16 mouse cellular contexts compared by ENCODE assay signal in the genomic region with DNA sequence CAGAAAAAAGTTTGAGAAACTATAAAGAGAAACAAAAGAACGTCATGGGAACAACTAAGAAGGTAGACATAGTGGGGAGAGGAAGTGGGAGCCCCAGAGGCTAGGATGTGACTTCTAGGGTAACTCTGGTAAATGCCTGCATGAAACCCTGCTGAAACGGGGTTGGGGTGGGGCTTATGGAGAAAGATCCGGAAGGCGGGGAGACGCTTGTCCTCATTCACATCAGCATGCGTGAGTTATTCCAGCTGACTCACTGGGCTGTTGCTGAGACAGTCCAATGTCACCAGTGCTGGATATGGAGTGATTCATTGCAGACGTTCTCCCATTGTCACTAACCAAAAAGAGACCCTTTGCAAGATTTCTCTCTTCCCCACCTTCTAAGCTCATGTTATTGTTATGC.
DNase-seq lines count a peak whose midpoint lies in the region; ATAC-seq lines count a peak whose summit lies in the region.
"Had no signal": no experiment of that assay in that cellular context is flagged by ENCODE, and none has a peak within 500 bp of the region (broad histone marks: within the 10 kb centered on the region; RNA-seq: fewer than 3 reads in every experiment).

No protein-coding gene starts in this region.

- no peak overlapping the region for H3K9ac ChIP-seq in hindbrain, embryonic 12.5 days
- H3K9ac ChIP-seq: liver, embryonic 13.5 days had no signal

- no peaks in the 10 kb centered on the region for H3K9me3 ChIP-seq in limb, embryonic 10.5 days (replicated peaks)
- no peaks in the 10 kb centered on the region for H3K9me3 ChIP-seq in hindbrain, embryonic 12.5 days (replicated peaks)
- H3K9me3 ChIP-seq: forebrain, embryonic 10.5 days; G1E; hindbrain, embryonic 10.5 days; liver, embryonic 13.5 days had no signal

- H3K4me2 ChIP-seq in hindbrain, embryonic 12.5 days (replicated peaks), result no peak overlapping the region
- H3K4me2 ChIP-seq: liver, embryonic 13.5 days had no signal

- no peak overlapping the region for H3K4me3 ChIP-seq in limb, embryonic 10.5 days
- H3K4me3 ChIP-seq in hindbrain, embryonic 12.5 days, result no peak overlapping the region
- H3K4me3 ChIP-seq: forebrain, embryonic 10.5 days; hindbrain, embryonic 10.5 days; liver, embryonic 13.5 days had no signal

- DNase-seq in heart, adult 11 months, result peak; percentile 93
- DNase-seq in heart, postnatal 36 days, result no peak
- peak; percentile 62 for DNase-seq in Muller cell, postnatal 12 days (ENCODE audit: inconsistent ontology term)
- peak; percentile 39 to 53 for DNase-seq in heart, postnatal 10 days
- no peak for DNase-seq in limb, embryonic 10.5 days (ENCODE audit: low spot score)
- no peak for DNase-seq in right cerebral cortex, postnatal 4 days
- DNase-seq: B cell, adult 2 months; cerebellum, postnatal 25 days; liver, embryonic 13.5 days; retina, postnatal 1 day had no signal

- H3K36me3 ChIP-seq in limb, embryonic 10.5 days, result no peaks in the 10 kb centered on the region
- H3K36me3 ChIP-seq in hindbrain, embryonic 12.5 days, result no peaks in the 10 kb centered on the region
- H3K36me3 ChIP-seq: forebrain, embryonic 10.5 days; G1E; hindbrain, embryonic 10.5 days; liver, embryonic 13.5 days had no signal

- no peak overlapping the region for H3K27ac ChIP-seq in limb, embryonic 10.5 days
- H3K27ac ChIP-seq in hindbrain, embryonic 12.5 days, result no peak overlapping the region
- H3K27ac ChIP-seq: forebrain, embryonic 10.5 days; hindbrain, embryonic 10.5 days; liver, embryonic 13.5 days had no signal

- intact Hi-C loops in heart, postnatal 36 days (cut with DNase I), result no loop called here
- intact Hi-C loops in heart, postnatal 10 days (cut with DNase I), result loop anchor here (5.0 kb wide), 1 partner anchor 108 kb away; no protein-coding TSS in a partner anchor

- WGBS in limb, embryonic 10.5 days, result 95% methylated on average over 7 of the region's 7 CpGs
- WGBS in hindbrain, embryonic 12.5 days, result 75% methylated on average over 7 of the region's 7 CpGs

- peaks cover 25% of the 10 kb centered on the region for H3K4me1 ChIP-seq in limb, embryonic 10.5 days
- H3K4me1 ChIP-seq in hindbrain, embryonic 12.5 days, result no peaks in the 10 kb centered on the region

- peak; percentile 53 for ATAC-seq in granulocyte monocyte progenitor cell, adult 5-6 weeks (replicated peaks; ENCODE audit: poor library complexity, severe bottlenecking)
- no peak for ATAC-seq in hindbrain, embryonic 12.5 days (ENCODE audit: low FRiP score)
- ATAC-seq: intestine, postnatal 0 days had no signal

- H3K27me3 ChIP-seq in limb, embryonic 10.5 days (ENCODE audit: low read depth, poor library complexity, severe bottlenecking), result no peaks in the 10 kb centered on the region
- H3K27me3 ChIP-seq in hindbrain, embryonic 12.5 days, result no peaks in the 10 kb centered on the region
- H3K27me3 ChIP-seq: liver, embryonic 13.5 days had no signal

Comparison
In these comparisons a context has a peak if more than half of its experiments do, and no peak if none do; other contexts are left out.
1. DNase-seq: peak in heart, adult 11 months (single experiment), Muller cell, postnatal 12 days (single experiment) and heart, postnatal 10 days (2 of 2); none in heart, postnatal 36 days (0 of 2), limb, embryonic 10.5 days (single experiment) and right cerebral cortex, postnatal 4 days (single experiment).